Mouse (Mus musculus): ENCODE results near the gene Nudt9. TPM values are rescaled to one million over a fixed set of nuclear protein-coding genes. Genes with fewer than 3 reads are reported as not detected.

Gene Nudt9
- total RNA-seq, 2 experiments from 2014 or later = 53.7 to 55.6 TPM

DNA sequence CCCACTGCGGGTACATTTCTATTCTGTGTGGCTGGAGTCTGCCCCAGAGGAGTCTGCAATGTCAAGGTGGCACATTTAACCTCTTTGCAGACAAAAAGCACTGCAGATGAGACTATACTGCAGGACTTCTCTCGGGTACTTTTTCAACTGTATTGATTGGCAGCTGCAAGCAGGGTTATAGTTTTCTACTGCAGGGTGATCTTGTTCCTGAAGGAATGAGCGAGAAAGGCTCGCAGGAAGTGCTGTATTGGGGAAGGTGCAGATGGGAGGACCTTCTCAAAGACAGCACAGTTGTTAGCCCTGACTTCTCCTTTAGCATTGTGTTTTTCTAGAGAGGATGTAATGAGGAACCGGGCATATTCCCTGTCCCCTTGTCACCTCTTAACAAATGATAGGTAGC lies 66.4 kb downstream of the Nudt9 start:
- intact Hi-C loops (cut with DNase I) = loop anchor here (2.0 to 10.0 kb wide), 2 partner anchors 16 to 1032 kb away; no protein-coding TSS in a partner anchor
- DNase-seq = peak in 1 of 2 experiments; percentile 35

DNA sequence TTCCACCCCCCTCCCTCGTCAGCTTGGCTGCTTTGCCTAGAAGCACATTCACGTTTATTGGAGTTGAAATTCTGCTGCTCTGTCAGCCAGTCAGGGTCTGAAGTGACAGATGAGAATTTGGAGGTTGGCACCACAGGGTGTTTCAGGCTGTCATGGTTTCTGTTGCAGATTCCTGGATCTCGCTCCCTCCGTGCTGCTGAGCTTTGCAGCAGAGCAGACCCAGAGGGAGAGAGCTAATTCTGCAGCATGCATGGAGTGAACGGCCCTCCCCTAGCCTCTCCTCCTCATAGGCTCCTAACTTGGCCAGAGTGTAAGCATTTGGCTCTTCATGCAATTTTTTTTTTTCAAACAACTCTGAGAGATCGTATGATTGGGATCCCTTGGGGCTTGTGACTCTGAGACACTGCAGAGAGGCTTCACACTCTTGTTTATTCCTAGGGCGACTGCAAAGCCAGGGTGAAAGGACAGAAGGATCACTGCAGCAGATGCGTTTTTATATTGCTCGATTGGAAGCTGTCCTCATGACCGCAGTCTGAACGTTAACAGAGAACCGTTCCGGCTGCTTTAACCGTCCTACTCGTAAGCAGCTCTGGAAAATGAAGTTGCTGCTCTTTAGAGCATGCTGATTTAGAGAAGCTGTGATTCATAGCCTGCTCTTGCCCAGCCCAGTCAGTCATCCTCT lies 67.5 kb downstream of the Nudt9 start, which contains the start of gene Sparcl1:
Gene Sparcl1, minus strand, starts transcription at position 243 of the 682 bp plus-strand sequence.
- DNase-seq = peak in 1 of 2 experiments; percentile 70
- intact Hi-C loops (cut with DNase I) = loop anchor here (2.0 to 10.0 kb wide), 2 partner anchors 17 to 1031 kb away; no protein-coding TSS in a partner anchor

Small RNA genes within 50 kb of the gene (microRNA-seq; reads per million reads assigned to microRNA genes)
- 0.72 to 1.3 reads per million in 2 experiments for gene Mir5619 (ENCODE audit: borderline number of aligned reads in 2 of 2)

Other genes with a start within 250 kb of the Nudt9 start
- 10 to 100 TPM; 11.1 to 12.8 TPM for gene Klhl8, start 135.0 kb upstream of the Nudt9 start, total RNA-seq (2021)
- gene Hsd17b13, start 68.9 kb upstream of the Nudt9 start, total RNA-seq (2021) = not detected
- gene Hsd17b11, start 24.4 kb upstream of the Nudt9 start, total RNA-seq (2021) = 10 to 100 TPM; 32.2 to 37.5 TPM
- not detected for gene Gm17660, start 31.3 kb downstream of the Nudt9 start, total RNA-seq (2021)
- 100 to 1,000 TPM; 218 to 246 TPM for gene Sparcl1, start 67.4 kb downstream of the Nudt9 start, total RNA-seq (2021)
- not detected for gene Dspp, start 124.4 kb downstream of the Nudt9 start, total RNA-seq (2021)
- gene Dmp1, start 156.3 kb downstream of the Nudt9 start, total RNA-seq (2021) = not detected

Measured in heart, postnatal 36 days (tissue).